Mouse (Mus musculus) heart, embryonic 13.5 days (tissue): Measurements from ENCODE around the gene Nvl. TPM values are rescaled to one million over a fixed set of nuclear protein-coding genes. Genes with fewer than 3 reads are reported as not detected.

Experiments used
- ATAC-seq: fragments of 200-750 bp; cut with Nextera tagmentation; 2 replicates; pipeline ENCODE4 v1.8.0; 2017; ENCODE audit warnings: moderate TSS enrichment; ENCODE audit not compliant: insufficient number of reproducible peaks, low FRiP score, low TSS enrichment; ENCODE audit errors: extremely low read depth
- H3K27ac ChIP-seq: fragments of 300-500 bp; sonication (generic); replicated peaks from 2 replicates; pipeline ENCODE4 v1.5.1; 2015; ENCODE audit warnings: moderate library complexity, mild to moderate bottlenecking, inconsistent platforms
- H3K27me3 ChIP-seq: fragments of 300-500 bp; sonication (generic); replicated peaks from 2 replicates; pipeline ENCODE4 v1.6.1; 2015; ENCODE audit warnings: mild to moderate bottlenecking, inconsistent platforms
- H3K36me3 ChIP-seq: fragments of 300-500 bp; sonication (generic); 2 replicates; pipeline ENCODE4 v1.6.1; 2015; ENCODE audit warnings: mild to moderate bottlenecking, inconsistent platforms
- H3K4me1 ChIP-seq: fragments of 300-500 bp; sonication (generic); 2 replicates; pipeline ENCODE4 v1.6.1; 2015; ENCODE audit warnings: inconsistent platforms
- H3K4me2 ChIP-seq: fragments of 300-500 bp; sonication (generic); 2 replicates; pipeline ENCODE4 v1.6.1; 2015; ENCODE audit warnings: inconsistent platforms, mild to moderate bottlenecking, moderate library complexity
- H3K4me3 ChIP-seq: fragments of 300-500 bp; sonication (generic); 2 replicates; pipeline ENCODE4 v1.5.1; 2015; ENCODE audit warnings: moderate library complexity, mild to moderate bottlenecking, inconsistent platforms
- H3K9ac ChIP-seq: fragments of 300-500 bp; sonication (generic); 2 replicates; pipeline ENCODE4 v1.6.1; 2015; ENCODE audit warnings: inconsistent platforms, mild to moderate bottlenecking, moderate library complexity
- H3K9me3 ChIP-seq: fragments of 300-500 bp; sonication (generic); 2 replicates; pipeline ENCODE4 v1.6.1; 2016; ENCODE audit warnings: inconsistent platforms
- WGBS: fragments of 180-500 bp; shearing (Covaris S2); methylation state at CpG from one replicate; pipeline ENCODE4 v1.1.7; 2015; ENCODE audit warnings: mixed read lengths; 5-methylcytosine and 5-hydroxymethylcytosine counted together
- polyA plus RNA-seq: library from polyadenylated mRNA; unstranded; fragments of >200 nt; fragmentation: Nextera tagmentation; extraction: Ambion mirVana; gene quantifications from 2 replicates; pipeline ENCODE4 v1.2.1, GENCODE M21; 2015

The Nvl gene
- polyA plus RNA-seq, 1 experiment from 2014 or later, result 19.6 TPM

DNA sequence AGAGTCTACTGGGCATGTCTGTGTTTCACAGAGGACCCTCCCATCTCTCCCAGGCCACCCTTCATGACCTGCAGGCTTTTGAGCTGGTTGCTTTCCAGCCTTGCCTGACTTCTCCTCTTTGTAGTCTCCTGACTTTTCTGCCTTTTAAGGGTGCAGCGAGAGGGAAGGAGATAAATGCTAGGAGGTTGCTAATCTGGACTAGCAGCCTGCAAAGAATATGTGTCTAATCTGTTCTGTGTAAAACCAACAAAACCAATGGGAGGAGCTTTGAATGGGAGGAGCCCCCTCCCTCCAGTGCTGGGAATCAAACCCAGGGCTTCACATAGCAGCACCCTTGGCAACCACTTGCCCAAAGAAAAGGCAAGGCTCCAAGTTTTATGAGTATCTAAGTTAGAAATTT, 75.7 kb downstream of the Nvl start:
- H3K4me2 ChIP-seq, result no peak overlapping the region
- peaks cover 9% of the 10 kb centered on the region for H3K4me1 ChIP-seq
- 0 out of 2 replicates have a peak, but pooled peaks cover 4% of the 10 kb centered on the region for H3K27me3 ChIP-seq
- ATAC-seq, result no peak
- no peak overlapping the region for H3K27ac ChIP-seq
- H3K36me3 ChIP-seq, result no peaks in the 10 kb centered on the region
- H3K9ac ChIP-seq, result no peak overlapping the region
- H3K4me3 ChIP-seq, result no peak overlapping the region
- H3K9me3 ChIP-seq, result no peaks in the 10 kb centered on the region
- WGBS, result 56% methylated on average over 1 of the region's 1 CpGs

DNA sequence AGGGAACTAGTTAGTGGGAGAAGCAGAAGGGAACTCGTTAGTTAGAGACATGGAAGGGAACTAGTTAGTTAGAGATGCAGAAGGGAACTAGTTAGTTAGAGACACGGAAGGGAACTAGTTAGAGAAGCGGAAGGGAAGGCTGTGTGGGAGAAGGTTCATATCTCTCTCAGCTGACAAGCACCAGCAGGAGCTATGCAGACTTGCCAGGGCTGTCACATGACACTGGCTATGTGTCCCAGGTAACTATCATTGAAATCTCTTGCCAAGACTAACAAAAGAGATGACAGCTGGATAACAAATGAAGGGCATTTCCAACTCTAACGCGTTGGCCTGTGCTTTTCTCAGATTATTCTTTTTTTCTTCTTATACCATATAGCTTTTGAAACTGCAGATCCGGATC, 79.4 kb downstream of the Nvl start:
- Histone ChIP-seq H3K4me2 (no peak overlapping the region), H3K4me3 (no peak overlapping the region), H3K9me3 (no peaks in the 10 kb centered on the region), H3K27ac (no peak overlapping the region), H3K36me3 (no peaks in the 10 kb centered on the region), H3K9ac (no peak overlapping the region), H3K4me1 (peaks cover 10% of the 10 kb centered on the region), H3K27me3 (no peaks in the 10 kb centered on the region)
- 56% methylated on average over 6 of the region's 6 CpGs for WGBS
- no peak for ATAC-seq

DNA sequence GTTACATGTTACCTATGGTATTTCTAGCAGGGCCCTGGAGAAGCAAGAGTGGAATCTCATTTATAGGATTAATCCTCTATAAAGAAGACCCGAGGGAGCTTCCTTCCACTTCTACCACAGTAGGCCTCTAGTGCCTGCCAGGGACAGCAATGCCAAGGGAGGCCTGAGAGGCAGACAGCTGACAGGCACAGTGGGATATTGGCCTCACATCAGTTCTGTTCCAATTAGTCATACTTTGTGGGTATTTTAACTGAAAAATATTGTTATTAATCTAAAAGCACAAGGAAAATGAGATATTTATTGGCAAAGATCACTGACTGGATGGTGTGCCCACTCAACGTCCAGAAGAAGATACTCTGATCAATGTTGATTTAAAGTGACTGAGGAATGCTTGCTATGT, 80.0 kb downstream of the Nvl start:
- no peaks in the 10 kb centered on the region for H3K9me3 ChIP-seq
- no peak overlapping the region for H3K4me2 ChIP-seq
- ATAC-seq, result no peak
- WGBS, result 58% methylated on average over 2 of the region's 2 CpGs
- H3K27me3 ChIP-seq, result no peaks in the 10 kb centered on the region
- H3K9ac ChIP-seq, result no peak overlapping the region
- H3K27ac ChIP-seq, result no peak overlapping the region
- peaks cover 10% of the 10 kb centered on the region for H3K4me1 ChIP-seq
- H3K4me3 ChIP-seq, result no peak overlapping the region
- H3K36me3 ChIP-seq, result no peaks in the 10 kb centered on the region

DNA sequence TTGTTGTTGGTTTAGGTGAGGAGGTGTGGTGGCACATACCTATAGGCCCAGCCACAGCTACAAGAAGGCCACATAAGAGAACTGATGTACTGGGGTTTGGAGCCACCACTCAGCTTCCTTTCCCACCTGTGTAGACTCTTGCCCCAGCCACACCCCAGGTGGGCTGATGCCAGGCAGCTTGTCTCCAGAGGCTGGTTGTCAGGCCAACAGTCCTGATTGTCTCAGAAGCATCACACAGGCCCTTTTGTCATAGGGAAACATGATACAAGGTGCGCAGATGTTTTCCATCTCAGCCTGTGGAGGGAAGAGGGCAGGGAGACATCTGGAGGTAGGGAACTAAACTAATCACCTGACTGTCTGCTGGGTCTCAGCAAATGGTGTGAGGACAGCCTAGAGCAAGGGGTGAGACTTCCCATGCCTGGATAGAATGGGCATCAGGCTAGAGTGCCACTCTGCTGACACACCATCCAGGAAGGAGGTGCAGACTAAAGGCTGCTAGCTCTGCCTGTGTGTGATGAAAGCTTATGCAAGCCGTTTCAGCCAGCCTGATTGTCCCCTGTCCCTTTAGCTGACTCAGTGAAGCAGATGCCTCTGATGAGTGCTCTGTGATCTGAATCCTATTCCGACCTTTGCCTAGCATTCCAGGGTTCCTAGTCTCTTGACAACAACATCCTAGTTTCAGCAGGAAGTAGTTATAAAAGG, 82.1 kb downstream of the Nvl start:
- WGBS, result 51% methylated on average over 3 of the region's 3 CpGs
- Histone ChIP-seq H3K9me3 (0 out of 2 replicates have a peak, but pooled peaks cover 1% of the 10 kb centered on the region), H3K4me3 (no peak overlapping the region), H3K4me2 (no peak overlapping the region), H3K9ac (no peak overlapping the region), H3K27me3 (no peaks in the 10 kb centered on the region), H3K36me3 (no peaks in the 10 kb centered on the region), H3K4me1 (peaks cover 10% of the 10 kb centered on the region), H3K27ac (no peak overlapping the region)
- no peak for ATAC-seq

- H3K9me3 ChIP-seq, result 0 out of 2 replicates have a peak, but pooled peaks cover 5% of the 10 kb centered on the region
- 0 out of 2 replicates have a peak, but pooled peaks cover 3% of the 10 kb centered on the region for H3K27me3 ChIP-seq
- no peaks in the 10 kb centered on the region for H3K4me1 ChIP-seq
- H3K9ac ChIP-seq, result no peak overlapping the region
- no peaks in the 10 kb centered on the region for H3K36me3 ChIP-seq
- no peak overlapping the region for H3K4me2 ChIP-seq
- ATAC-seq, result no peak
- 54% methylated on average over 4 of the region's 4 CpGs for WGBS
- H3K27ac ChIP-seq, result no peak overlapping the region
- H3K4me3 ChIP-seq, result no peak overlapping the region
These were observed 91.1 kb downstream of the Nvl start for GRCm38 (mm10) chr1:181052898-181053297.

DNA sequence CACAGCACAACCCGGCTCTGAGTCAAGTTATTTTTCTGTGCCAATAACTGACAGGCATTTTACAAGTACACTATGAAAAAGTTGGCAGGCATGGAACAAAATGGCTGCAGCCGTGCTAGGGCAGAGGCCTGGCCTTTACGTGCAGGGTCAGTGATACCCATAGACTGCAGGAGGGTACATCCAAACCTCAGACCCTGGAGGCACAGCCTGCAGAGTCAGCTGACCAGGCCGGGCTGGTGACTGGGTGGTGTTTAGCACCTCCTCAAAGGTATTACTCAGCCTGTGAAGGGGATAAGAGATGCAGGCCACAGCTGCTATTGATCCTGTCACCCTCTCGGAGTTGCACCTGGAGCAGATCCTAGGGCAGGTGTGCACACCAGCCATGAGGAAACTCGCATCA, 93.1 kb downstream of the Nvl start, which contains the start of gene 9130409I23Rik:
Gene 9130409I23Rik (plus strand): TSS at position 301 of the 400 bp plus-strand sequence.
- Histone ChIP-seq H3K4me2 (no peak within 1 kb of the TSS), H3K9ac (no peak within 1 kb of the TSS), H3K27ac (no peak within 1 kb of the TSS), H3K4me3 (no peak within 1 kb of the TSS), H3K27me3 (peaks cover 8% of the 10 kb centered on the region; the same call in 1 of the 2 replicates), H3K36me3 (no peaks in the 10 kb centered on the region), H3K4me1 (no peaks in the 10 kb centered on the region), H3K9me3 (no peaks in the 10 kb centered on the region)
- ATAC-seq, result no peak
- 75% methylated on average over 6 of the region's 6 CpGs for WGBS

DNA sequence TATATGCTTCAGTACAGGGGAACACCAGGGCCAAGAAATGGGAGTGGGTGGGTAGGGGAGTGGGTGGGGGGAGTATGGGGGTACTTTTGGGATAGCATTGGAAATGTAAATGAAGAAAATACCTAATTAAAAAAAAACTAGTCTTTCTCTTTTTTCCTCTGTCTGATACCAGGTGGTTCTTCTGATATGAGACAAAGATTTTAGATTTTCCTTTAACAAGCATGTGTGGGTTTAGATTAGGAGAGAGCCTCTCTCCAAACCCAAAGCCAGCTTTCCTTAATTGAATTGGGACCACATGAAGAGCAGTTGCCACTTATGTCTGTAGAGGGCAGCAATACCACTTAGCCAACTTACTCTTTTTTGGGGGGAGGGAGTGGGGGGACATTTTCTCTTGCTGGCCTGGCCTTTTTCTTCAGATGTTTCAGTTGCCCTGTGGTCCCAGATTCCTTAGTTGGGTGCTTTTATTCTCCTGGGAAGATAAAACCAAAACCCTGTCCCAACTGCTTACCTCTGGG, 94.6 kb downstream of the Nvl start:
- H3K36me3 ChIP-seq, result no peaks in the 10 kb centered on the region
- no peak for ATAC-seq
- H3K9ac ChIP-seq, result no peak overlapping the region
- no peak overlapping the region for H3K27ac ChIP-seq
- H3K4me1 ChIP-seq, result no peaks in the 10 kb centered on the region
- no peak overlapping the region for H3K4me3 ChIP-seq
- H3K9me3 ChIP-seq, result no peaks in the 10 kb centered on the region
- peaks cover 9% of the 10 kb centered on the region; the same call in 1 of the 2 replicates for H3K27me3 ChIP-seq
- no peak overlapping the region for H3K4me2 ChIP-seq

- Histone ChIP-seq H3K4me3 (no peak overlapping the region), H3K27me3 (peaks cover 12% of the 10 kb centered on the region; the same call in 1 of the 2 replicates), H3K9ac (no peak overlapping the region), H3K27ac (no peak overlapping the region), H3K4me1 (no peaks in the 10 kb centered on the region), H3K4me2 (no peak overlapping the region), H3K9me3 (no peaks in the 10 kb centered on the region), H3K36me3 (no peaks in the 10 kb centered on the region)
- 48% methylated on average over 1 of the region's 1 CpGs for whole genome bisulfite sequencing
- no peak for ATAC-seq
These were observed 96.5 kb downstream of the Nvl start for GRCm38 (mm10) chr1:181047520-181047919.

GRCm38 (mm10) chr1:181039652-181040051, 104.4 kb downstream of the Nvl start:
- Histone ChIP-seq H3K27me3 (peaks cover 19% of the 10 kb centered on the region; the same call in 1 of the 2 replicates), H3K36me3 (no peaks in the 10 kb centered on the region), H3K4me1 (no peaks in the 10 kb centered on the region), H3K4me3 (no peak overlapping the region), H3K27ac (no peak overlapping the region), H3K9me3 (no peaks in the 10 kb centered on the region), H3K9ac (no peak overlapping the region), H3K4me2 (peak overlapping the region; percentile 38; the same call in 1 of the 2 replicates)
- 6% methylated on average over 4 of the region's 4 CpGs for WGBS
- ATAC-seq, result no peak

DNA sequence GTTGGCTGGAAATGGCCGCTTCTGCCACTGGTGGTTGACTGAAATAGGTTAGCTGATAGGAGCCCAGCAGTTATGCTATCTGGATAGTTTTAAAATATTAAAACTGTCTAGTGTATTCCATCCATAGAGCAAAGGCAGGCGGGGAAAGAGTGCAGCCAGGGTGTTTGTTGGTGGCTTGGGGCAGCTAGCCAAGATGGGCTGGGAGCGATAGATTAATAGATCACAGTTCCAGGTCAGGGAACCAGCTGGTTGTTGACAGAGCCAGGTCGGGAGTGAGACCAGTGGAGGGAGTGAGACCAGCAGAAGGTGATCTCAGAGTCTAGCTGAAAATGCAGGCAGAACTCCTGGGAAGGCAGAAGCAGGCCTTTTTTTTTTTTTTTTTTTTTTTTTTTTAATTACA, 106.4 kb downstream of the Nvl start:
- Histone ChIP-seq H3K27me3 (peaks cover 14% of the 10 kb centered on the region; the same call in 1 of the 2 replicates), H3K27ac (no peak overlapping the region), H3K4me1 (no peaks in the 10 kb centered on the region), H3K36me3 (no peaks in the 10 kb centered on the region), H3K4me2 (no peak overlapping the region), H3K4me3 (no peak overlapping the region), H3K9me3 (no peaks in the 10 kb centered on the region), H3K9ac (no peak overlapping the region)
- ATAC-seq, result no peak
- 62% methylated on average over 4 of the region's 4 CpGs for whole genome bisulfite sequencing
